Mouse (Mus musculus) stomach, embryonic 16.5 days (tissue): ENCODE results near the gene Pex3. TPM values are rescaled to one million over a fixed set of nuclear protein-coding genes. Genes with fewer than 3 reads are reported as not detected.
A peak's percentile ranks its signal among the peaks of the same experiment; 100 is the strongest.
"Not testable (repeated sequence)": the region's sequence is repeated elsewhere in the genome, so short reads cannot be mapped to it uniquely, and the experiment has no call there.

ENCODE experiments used
- ATAC-seq: fragments of 200-750 bp; cut with Nextera tagmentation; 2 replicates; pipeline ENCODE4 v1.8.0; 2017; ENCODE audit warnings: moderate number of reproducible peaks, moderate TSS enrichment; ENCODE audit not compliant: insufficient read depth, low FRiP score
- H3K27ac ChIP-seq: fragments of 300-500 bp; sonication (generic); 2 replicates; pipeline ENCODE4 v1.5.1; 2014; ENCODE audit warnings: low read length
- H3K27me3 ChIP-seq: fragments of 300-500 bp; sonication (generic); 2 replicates; pipeline ENCODE4 v1.6.1; 2014; ENCODE audit warnings: low read length, control low read depth, mixed read lengths; ENCODE audit not compliant: control insufficient read depth, insufficient read depth
- H3K36me3 ChIP-seq: fragments of 300-500 bp; sonication (generic); 2 replicates; pipeline ENCODE4 v1.6.1; 2014; ENCODE audit warnings: low read length; ENCODE audit not compliant: control insufficient read depth, insufficient read depth
- H3K4me1 ChIP-seq: fragments of 300-500 bp; sonication (generic); 2 replicates; pipeline ENCODE4 v1.6.1; 2014; ENCODE audit warnings: low read length, control low read depth, mixed read lengths; ENCODE audit not compliant: control insufficient read depth, insufficient read depth
- H3K4me2 ChIP-seq: fragments of 300-500 bp; sonication (generic); 2 replicates; pipeline ENCODE4 v1.6.1; 2014; ENCODE audit warnings: low read depth, low read length, mixed read lengths
- H3K4me3 ChIP-seq: fragments of 300-500 bp; sonication (generic); replicated peaks from 2 replicates; pipeline ENCODE4 v1.5.1; 2014; ENCODE audit warnings: mild to moderate bottlenecking, low read length
- H3K9ac ChIP-seq: fragments of 300-500 bp; sonication (generic); 2 replicates; pipeline ENCODE4 v1.6.1; 2014; ENCODE audit warnings: low read length
- H3K9me3 ChIP-seq: fragments of 300-500 bp; sonication (generic); replicated peaks from 2 replicates; pipeline ENCODE4 v1.6.1; 2016; ENCODE audit warnings: low read length, control low read depth; ENCODE audit not compliant: control insufficient read depth
- WGBS: fragments of 180-500 bp; shearing (Covaris S2); extraction: QIAGEN DNeasy Blood & Tissue Kit; methylation state at CpG from one replicate; pipeline ENCODE4 v1.1.7; 2014; 5-methylcytosine and 5-hydroxymethylcytosine counted together
- polyA plus RNA-seq: library from polyadenylated mRNA; unstranded; fragments of >200 nt; fragmentation: Nextera tagmentation; extraction: Ambion mirVana; gene quantifications from 2 replicates; pipeline ENCODE4 v1.2.1, GENCODE M21; 2015

Pex3 gene
- polyA plus RNA-seq, 1 experiment from 2014 or later = 24.0 TPM

DNA sequence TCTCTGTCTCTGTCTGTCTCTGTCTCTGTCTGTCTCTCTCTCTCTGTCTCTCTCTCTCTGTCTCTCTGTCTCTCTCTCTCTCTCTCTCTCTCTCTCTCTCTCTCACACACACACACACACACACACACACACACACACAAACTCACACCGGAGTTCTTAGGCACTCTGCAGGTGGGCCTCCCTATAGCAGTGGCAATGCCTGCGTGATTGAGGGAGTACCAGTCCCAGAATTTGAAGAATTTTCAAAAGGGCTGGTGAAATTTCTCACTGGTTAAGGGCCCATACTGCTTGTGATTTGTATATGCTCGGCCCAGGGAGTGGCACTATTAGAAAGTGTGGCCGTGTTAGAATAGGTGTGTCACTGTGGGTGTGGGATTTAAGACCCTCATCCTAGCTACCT is 51.4 kb downstream of the Pex3 start:
- H3K27me3 ChIP-seq, H3K36me3 ChIP-seq, H3K4me1 ChIP-seq, H3K9me3 ChIP-seq, ATAC-seq, H3K27ac ChIP-seq: not testable (repeated sequence)
- H3K4me2 ChIP-seq = peak overlapping the region; percentile 74
- 48% methylated on average over 4 of the region's 4 CpGs for WGBS
- peak overlapping the region; percentile 74 for H3K4me3 ChIP-seq
- peak overlapping the region; percentile 85 for H3K9ac ChIP-seq

- WGBS = 0% methylated on average over 30 of the region's 30 CpGs
- Histone ChIP-seq H3K27ac (peak overlapping the region; percentile 71), H3K4me2 (peak overlapping the region; percentile 74), H3K9me3 (no peaks in the 10 kb centered on the region), H3K27me3 (no peaks in the 10 kb centered on the region), H3K4me3 (peak overlapping the region; percentile 74), H3K9ac (peak overlapping the region; percentile 85), H3K4me1 (peaks cover 9% of the 10 kb centered on the region; the same call in 1 of the 2 replicates), H3K36me3 (0 out of 2 replicates have a peak, but pooled peaks cover 2% of the 10 kb centered on the region)
- ATAC-seq = peak; percentile 96
Observed at GRCm38 (mm10) chr10:13500938-13501496, 51.9 kb downstream of the Pex3 start.

GRCm38 (mm10) chr10:13500473-13500872 is 52.5 kb downstream of the Pex3 start:
- H3K36me3 ChIP-seq = 0 out of 2 replicates have a peak, but pooled peaks cover 2% of the 10 kb centered on the region
- no peaks in the 10 kb centered on the region for H3K9me3 ChIP-seq
- 44% methylated on average over 9 of the region's 9 CpGs for WGBS
- H3K4me1 ChIP-seq = peaks cover 9% of the 10 kb centered on the region; the same call in 1 of the 2 replicates
- ATAC-seq = peak; percentile 7; the same call in 1 of the 2 replicates
- peak overlapping the region; percentile 85 for H3K9ac ChIP-seq
- peak overlapping the region; percentile 74 for H3K4me2 ChIP-seq
- peak overlapping the region; percentile 71 for H3K27ac ChIP-seq
- H3K27me3 ChIP-seq = no peaks in the 10 kb centered on the region
- H3K4me3 ChIP-seq = peak overlapping the region; percentile 74

DNA sequence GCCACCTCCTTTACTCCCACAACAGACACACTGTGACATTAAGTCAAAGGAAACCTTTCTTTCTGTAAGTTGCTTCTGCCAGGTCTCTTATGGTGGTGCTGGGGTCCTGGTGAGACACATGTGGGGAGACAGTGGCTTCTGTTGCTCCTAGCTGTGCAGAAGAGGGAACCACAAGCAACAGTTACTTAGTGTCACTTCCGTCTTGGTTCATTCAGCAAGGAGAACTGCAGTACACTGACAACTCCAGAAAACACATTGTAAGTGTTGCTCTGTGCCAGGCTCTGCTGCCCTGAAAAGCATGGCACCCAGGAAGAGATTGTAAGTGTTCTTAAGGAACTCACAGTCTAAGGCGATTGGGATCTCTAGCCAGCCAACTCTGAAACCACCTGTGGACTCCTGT is 53.6 kb downstream of the Pex3 start, which contains the start of gene Fuca2:
TSS of gene Fuca2 (plus strand) at position 210 of the 400 bp plus-strand sequence.
- Histone ChIP-seq H3K27ac (peak within 1 kb of the TSS; percentile 71), H3K4me2 (peak within 1 kb of the TSS; percentile 74; the same call in 1 of the 2 replicates), H3K36me3 (0 out of 2 replicates have a peak, but pooled peaks cover 2% of the 10 kb centered on the region), H3K4me1 (peaks cover 9% of the 10 kb centered on the region; the same call in 1 of the 2 replicates), H3K9me3 (no peaks in the 10 kb centered on the region), H3K27me3 (no peaks in the 10 kb centered on the region), H3K9ac (no peak within 1 kb of the TSS), H3K4me3 (0 out of 2 replicates have a peak within 1 kb of the TSS, but pooled peaks have one; percentile 74)
- no peak for ATAC-seq
- WGBS = 86% methylated on average over 2 of the region's 2 CpGs

DNA sequence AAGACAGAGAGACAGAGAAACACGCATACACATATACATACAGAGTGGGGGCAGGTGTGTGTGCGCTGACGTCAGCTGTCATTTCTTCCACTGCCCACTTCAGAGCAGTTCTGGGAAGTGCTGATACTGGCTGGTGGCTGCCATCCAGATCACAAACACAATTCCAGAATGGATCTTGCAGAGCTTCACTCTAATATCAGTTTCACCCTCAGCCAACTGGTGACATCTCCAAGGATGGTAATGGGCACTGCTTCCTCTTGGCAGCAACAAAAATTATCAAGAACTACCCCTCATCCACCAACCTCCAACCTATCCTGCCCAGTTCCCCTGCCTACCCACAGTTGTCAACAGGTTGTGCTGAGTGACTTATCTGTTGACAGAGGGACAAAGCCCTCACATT is 56.6 kb downstream of the Pex3 start:
- Histone ChIP-seq H3K4me1 (peaks cover 6% of the 10 kb centered on the region; the same call in 1 of the 2 replicates), H3K36me3 (no peaks in the 10 kb centered on the region), H3K9me3 (no peaks in the 10 kb centered on the region), H3K4me2 (no peak overlapping the region), H3K9ac (no peak overlapping the region), H3K27ac (no peak overlapping the region), H3K4me3 (no peak overlapping the region), H3K27me3 (no peaks in the 10 kb centered on the region)
- no peak for ATAC-seq
- WGBS = 80% methylated on average over 3 of the region's 3 CpGs

- Histone ChIP-seq H3K27ac (no peak overlapping the region), H3K4me3 (no peak overlapping the region), H3K36me3 (no peaks in the 10 kb centered on the region), H3K9ac (no peak overlapping the region), H3K4me2 (no peak overlapping the region), H3K9me3 (no peaks in the 10 kb centered on the region), H3K4me1 (no peaks in the 10 kb centered on the region), H3K27me3 (no peaks in the 10 kb centered on the region)
- ATAC-seq = no peak
- WGBS = 83% methylated on average over 9 of the region's 9 CpGs
Observed at GRCm38 (mm10) chr10:13493978-13494686, 58.8 kb downstream of the Pex3 start.

DNA sequence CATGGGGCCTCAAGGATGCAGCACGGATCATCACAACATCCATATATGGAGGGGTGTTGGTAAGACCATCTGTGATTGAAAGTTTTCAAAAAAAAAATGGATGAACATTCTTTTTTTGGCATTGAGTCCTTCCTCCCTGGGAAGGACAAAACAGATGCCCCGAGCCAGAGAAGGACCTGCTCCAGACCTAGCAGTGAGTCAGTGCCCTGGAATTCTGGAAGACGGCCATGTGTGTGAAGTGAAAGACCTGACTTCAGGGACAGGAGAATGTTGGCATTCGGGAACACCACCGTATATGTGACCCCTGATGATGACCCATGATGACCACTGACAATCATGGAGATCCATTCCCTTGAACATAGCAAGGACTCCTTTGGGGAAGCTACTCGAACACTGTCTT is 63.3 kb downstream of the Pex3 start:
- H3K4me2 ChIP-seq = no peak overlapping the region
- no peak for ATAC-seq
- WGBS = 68% methylated on average over 6 of the region's 6 CpGs

GRCm38 (mm10) chr10:13485958-13486357 is 67.0 kb downstream of the Pex3 start:
- Histone ChIP-seq H3K9me3 (no peaks in the 10 kb centered on the region), H3K27me3 (no peaks in the 10 kb centered on the region), H3K4me2 (no peak overlapping the region), H3K4me1 (no peaks in the 10 kb centered on the region), H3K4me3 (no peak overlapping the region), H3K27ac (no peak overlapping the region), H3K36me3 (no peaks in the 10 kb centered on the region), H3K9ac (no peak overlapping the region)
- ATAC-seq = no peak
- WGBS = 66% methylated on average over 4 of the region's 4 CpGs

More for the DNA sequence above, 63.3 kb downstream of the Pex3 start:
- no peaks in the 10 kb centered on the region for H3K36me3 ChIP-seq
- no peaks in the 10 kb centered on the region for H3K9me3 ChIP-seq
- H3K9ac ChIP-seq = no peak overlapping the region
- H3K4me3 ChIP-seq = no peak overlapping the region
- no peaks in the 10 kb centered on the region for H3K27me3 ChIP-seq
- H3K4me1 ChIP-seq = no peaks in the 10 kb centered on the region
- no peak overlapping the region for H3K27ac ChIP-seq

DNA sequence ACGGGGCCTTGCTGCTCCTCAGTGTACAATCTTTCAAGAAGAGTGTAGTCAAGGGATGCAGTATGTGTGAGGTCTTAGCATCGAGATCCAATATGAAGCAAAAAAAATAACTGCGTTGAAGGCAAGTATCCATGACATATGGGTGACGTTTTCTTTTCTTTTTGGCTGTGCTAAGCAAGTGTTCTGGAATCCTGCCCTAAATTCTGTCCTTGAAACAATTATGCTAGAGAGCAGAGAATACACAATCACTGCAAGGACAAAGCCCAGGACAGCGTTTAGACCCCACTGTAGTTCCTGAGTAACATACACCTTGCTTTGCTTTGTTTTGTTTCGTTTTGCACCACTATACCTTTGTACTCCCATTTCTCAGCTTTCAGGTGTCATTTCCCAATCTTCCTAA is 73.6 kb downstream of the Pex3 start:
- Histone ChIP-seq H3K27ac (no peak overlapping the region), H3K9ac (no peak overlapping the region), H3K4me1 (0 out of 2 replicates have a peak, but pooled peaks cover 6% of the 10 kb centered on the region), H3K4me3 (no peak overlapping the region), H3K27me3 (no peaks in the 10 kb centered on the region), H3K9me3 (no peaks in the 10 kb centered on the region), H3K36me3 (no peaks in the 10 kb centered on the region), H3K4me2 (no peak overlapping the region)
- no peak for ATAC-seq
- whole genome bisulfite sequencing = 72% methylated on average over 6 of the region's 6 CpGs
